Mouse (Mus musculus) subcutaneous adipose tissue, adult 2 months (tissue): Measurements from ENCODE around the gene Gucy2c. TPM values are rescaled to one million over a fixed set of nuclear protein-coding genes. Genes with fewer than 3 reads are reported as not detected.

ENCODE experiments used
- polyA plus RNA-seq: library from polyadenylated mRNA; depleted of rRNA; stranded (reverse); fragments of >200 nt; gene quantifications from 2 replicates; pipeline ENCODE4 v1.2.3, GENCODE M21; 2012; ENCODE audit warnings: low replicate concordance; rRNA removed

Gucy2c gene
- 0.03 and 0.05 TPM in 2 replicates for polyA plus RNA-seq

GRCm38 (mm10) chr6:136781377-136781986 is at the start of gene Gucy2c:
Gene Gucy2c (minus strand): TSS chr6:136781765.

GRCm38 (mm10) chr6:136827881-136828561 is 46.5 kb upstream of the Gucy2c start, which contains the start of gene Wbp11:
Gene Wbp11 (minus strand): TSS chr6:136828233.

GRCm38 (mm10) chr6:136827516-136827880 is 45.9 kb upstream of the Gucy2c start, which contains the start of gene BC049715:
Gene BC049715 (plus strand): TSS chr6:136827626.

GRCm38 (mm10) chr6:136808014-136808417 is 26.5 kb upstream of the Gucy2c start, which contains the start of gene H2afj:
Gene H2afj (plus strand): TSS chr6:136808244.

GRCm38 (mm10) chr6:136803739-136804633 is 22.4 kb upstream of the Gucy2c start, which contains the start of gene Hist4h4:
Gene Hist4h4 (minus strand): TSS chr6:136804415.

GRCm38 (mm10) chr6:136661706-136662016 is 119.9 kb downstream of the Gucy2c start, which contains the start of gene Plbd1:
Gene Plbd1 (minus strand): TSS chr6:136661928.

Other genes starting within 250 kb of the Gucy2c start
- gene Plbd1, start 119.8 kb downstream of the Gucy2c start, polyA plus RNA-seq, result 37.1 and 69.5 TPM in 2 replicates
- gene Hist4h4, start 22.6 kb upstream of the Gucy2c start, polyA plus RNA-seq, result 0.34 and 1.8 TPM in 2 replicates
- 129 and 225 TPM in 2 replicates for gene H2afj, start 26.5 kb upstream of the Gucy2c start, polyA plus RNA-seq
- 0.27 and 0.47 TPM in 2 replicates for gene BC049715, start 45.9 kb upstream of the Gucy2c start, polyA plus RNA-seq
- 30.6 and 38.2 TPM in 2 replicates for gene Wbp11, start 46.5 kb upstream of the Gucy2c start, polyA plus RNA-seq
- gene Smco3, start 53.7 kb upstream of the Gucy2c start, polyA plus RNA-seq, result 0.07 and 0.57 TPM in 2 replicates
- 1.4 TPM in 2 replicates for gene Art4, start 76.0 kb upstream of the Gucy2c start, polyA plus RNA-seq
- 1,564 and 1,581 TPM in 2 replicates for gene Mgp, start 94.1 kb upstream of the Gucy2c start, polyA plus RNA-seq
- gene Erp27, start 140.4 kb upstream of the Gucy2c start, polyA plus RNA-seq, result 0.17 TPM in 1 of 2 replicates, not detected in the other
- 0.20 TPM in 1 of 2 replicates, not detected in the other for gene Pde6h, start 142.1 kb upstream of the Gucy2c start, polyA plus RNA-seq
- gene Arhgdib, start 160.1 kb upstream of the Gucy2c start, polyA plus RNA-seq, result 72.2 and 73.3 TPM in 2 replicates